Mouse (Mus musculus): ENCODE data around the gene Sprr2i.

Sprr2i gene

DNA sequence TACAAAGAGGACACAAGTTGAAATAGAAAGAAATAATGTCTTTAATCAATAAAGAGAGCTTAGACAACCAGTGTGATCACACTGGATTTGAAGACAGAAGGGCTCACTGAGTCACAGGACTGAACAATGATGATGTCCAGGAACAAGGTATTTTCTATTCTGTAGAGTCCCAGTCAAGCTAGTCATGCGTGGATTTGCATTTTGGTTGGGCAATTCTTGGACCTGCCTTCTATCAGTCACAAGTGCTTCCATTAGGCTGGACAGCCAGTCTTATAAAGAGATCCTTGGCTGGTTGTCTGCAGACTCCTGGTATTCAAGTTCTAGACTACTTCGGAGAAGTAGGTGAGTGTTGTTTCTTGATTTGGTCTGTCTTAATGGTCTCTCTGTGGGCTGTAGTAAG lies at the start of gene Sprr2i:
Gene Sprr2i (plus strand): TSS at position 301 of the 400 bp plus-strand sequence.
- DNase-seq (ENCODE audit: low spot score in 2 of 2), result no peak

DNA sequence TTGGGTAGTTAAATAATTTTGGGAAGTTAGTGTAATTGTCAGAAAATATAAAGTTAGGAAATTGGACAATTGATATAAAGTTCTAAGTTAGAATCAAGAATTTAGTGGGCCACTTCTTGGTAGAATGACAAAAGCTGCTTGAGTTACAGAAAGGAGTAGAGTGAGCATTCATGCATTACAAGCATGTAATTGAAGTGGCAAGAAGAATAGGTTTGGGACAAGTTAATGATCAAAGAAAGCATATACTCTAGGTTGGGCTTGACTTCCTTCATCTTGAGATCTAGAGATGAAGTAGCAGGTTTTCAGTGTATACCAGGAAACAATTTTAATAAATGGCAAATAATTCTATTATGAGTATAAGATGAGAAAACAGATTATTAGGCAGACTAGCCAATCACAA lies 46.2 kb upstream of the Sprr2i start:
- DNase-seq (ENCODE audit: low spot score in 2 of 2), result no peak

- no peak for DNase-seq (ENCODE audit: low spot score in 2 of 2)
Measured at GRCm38 (mm10) chr3:92364887-92365286, 42.9 kb upstream of the Sprr2i start, which contains the start of gene Sprr2f. Gene Sprr2f, plus strand, starts transcription at chr3:92365187.

GRCm38 (mm10) chr3:92373613-92374012 lies 34.2 kb upstream of the Sprr2i start:
- DNase-seq (ENCODE audit: low spot score in 2 of 2), result no peak

GRCm38 (mm10) chr3:92385385-92385784 lies 22.4 kb upstream of the Sprr2i start, which contains the start of gene Sprr2h:
Gene Sprr2h, plus strand, starts transcription at chr3:92385685.
- no peak for DNase-seq (ENCODE audit: low spot score in 2 of 2)

DNA sequence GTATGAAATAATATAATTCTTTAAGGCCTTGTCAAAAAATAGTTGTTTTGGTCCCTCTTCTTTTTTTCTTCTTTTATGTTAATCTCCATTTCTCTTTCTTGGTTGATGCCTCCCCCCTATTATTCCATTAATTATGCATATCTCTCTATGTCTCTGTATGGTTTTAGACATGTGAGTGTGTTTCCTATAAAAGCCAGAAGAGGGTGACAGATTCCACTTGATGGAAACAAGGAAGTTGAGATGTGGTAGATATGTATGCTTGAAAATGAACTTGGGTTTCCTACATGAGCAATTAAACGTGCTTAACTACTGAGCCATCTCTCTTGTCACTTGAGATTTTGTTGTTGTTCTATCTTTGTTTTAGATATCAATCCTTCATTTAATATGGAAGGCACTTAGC lies 13.5 kb upstream of the Sprr2i start:
- no peak for DNase-seq (ENCODE audit: low spot score in 2 of 2)

- DNase-seq (ENCODE audit: low spot score in 2 of 2), result no peak
Measured at GRCm38 (mm10) chr3:92417782-92418181, 10.0 kb downstream of the Sprr2i start, which contains the start of gene Sprr2j-ps. Gene Sprr2j-ps, plus strand, starts transcription at chr3:92418082.

- DNase-seq (ENCODE audit: low spot score in 2 of 2), result no peak
Measured at GRCm38 (mm10) chr3:92429323-92429722, 21.5 kb downstream of the Sprr2i start, which contains the start of gene Gm9774. Gene Gm9774, minus strand, starts transcription at chr3:92429423.

DNA sequence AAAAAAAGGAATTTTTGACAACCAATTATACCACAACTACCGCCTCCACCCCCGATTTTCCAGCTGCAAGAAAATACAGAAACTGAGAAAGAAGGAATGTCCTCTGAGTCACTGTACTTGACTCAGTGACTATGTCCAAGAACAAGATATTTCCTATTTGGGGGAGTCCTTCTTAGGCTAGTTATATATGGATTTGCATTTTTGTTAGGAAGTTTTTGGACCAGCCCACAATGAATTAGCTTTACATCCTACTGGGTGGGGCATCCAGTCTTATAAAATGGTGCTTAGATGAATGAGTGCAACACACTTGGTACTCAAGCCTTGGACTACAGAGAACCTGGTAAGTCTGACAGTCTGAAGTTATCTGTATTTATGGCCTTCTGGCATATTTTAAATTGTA lies 24.5 kb downstream of the Sprr2i start, which contains the start of gene Sprr2k:
Gene Sprr2k (plus strand): TSS at position 301 of the 400 bp plus-strand sequence.
- DNase-seq (ENCODE audit: low spot score in 2 of 2), result no peak

DNA sequence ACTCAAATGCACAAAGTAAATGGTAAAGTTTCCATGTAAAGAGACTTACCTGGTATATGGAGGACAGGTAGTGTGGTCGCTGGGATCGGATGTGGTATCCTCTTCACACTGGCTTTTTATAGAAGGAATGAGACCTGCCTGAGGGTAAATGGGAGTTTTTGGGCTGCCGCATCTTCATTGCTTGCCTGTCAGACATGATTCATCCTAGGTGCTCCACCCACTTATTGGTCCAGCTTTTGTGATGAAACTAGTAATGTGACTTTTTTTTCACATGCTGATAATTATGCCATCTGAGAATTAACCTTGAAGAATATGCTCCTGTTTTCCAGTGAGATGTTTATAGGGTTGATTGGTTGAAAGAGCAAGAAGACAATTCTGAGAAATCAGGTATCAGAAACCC lies 30.9 kb downstream of the Sprr2i start, which contains the start of gene Sprr1b:
Gene Sprr1b (minus strand): TSS at position 101 of the 400 bp plus-strand sequence.
- DNase-seq (ENCODE audit: low spot score in 2 of 2), result no peak

- DNase-seq (ENCODE audit: low spot score in 2 of 2), result no peak
Measured at GRCm38 (mm10) chr3:92440177-92440576, 32.4 kb downstream of the Sprr2i start.

- DNase-seq (ENCODE audit: low spot score in 2 of 2), result no peak
Measured at GRCm38 (mm10) chr3:92455151-92455550, 47.4 kb downstream of the Sprr2i start.

GRCm38 (mm10) chr3:92458620-92459019 lies 50.8 kb downstream of the Sprr2i start, which contains the start of gene Sprr3:
Gene Sprr3, minus strand, starts transcription at chr3:92458720.
- no peak for DNase-seq (ENCODE audit: low spot score in 2 of 2)
